Mouse (Mus musculus): ENCODE measurements around the gene Lipa.

Lipa gene

DNA sequence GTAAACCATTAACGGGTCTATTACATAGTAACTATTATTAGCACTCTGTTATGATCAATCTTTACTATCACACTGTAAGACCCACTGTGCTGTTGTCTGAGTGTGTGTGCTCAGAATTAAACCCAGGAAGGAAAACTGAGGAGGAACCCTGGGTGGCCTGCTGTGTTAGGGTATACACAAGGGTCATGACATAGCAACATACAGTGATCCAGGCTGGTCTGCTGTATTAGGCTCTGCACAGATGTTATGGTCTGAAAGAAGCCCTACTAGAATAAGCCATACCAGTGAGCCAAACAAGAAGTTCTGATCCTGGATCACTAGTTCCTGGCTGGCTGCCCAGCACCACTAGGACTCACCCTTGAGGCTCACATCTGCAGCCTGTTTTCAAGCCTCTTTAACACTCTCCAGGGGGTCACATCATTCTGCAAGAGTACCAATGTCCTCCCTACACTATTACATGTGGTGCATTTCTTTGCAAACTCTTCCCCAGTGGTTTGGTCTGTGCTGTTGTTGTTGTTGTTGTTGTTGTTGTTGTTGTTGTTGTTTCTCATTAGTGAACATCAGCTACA, 65.7 kb downstream of the Lipa start:
- DNase-seq = no peak

DNA sequence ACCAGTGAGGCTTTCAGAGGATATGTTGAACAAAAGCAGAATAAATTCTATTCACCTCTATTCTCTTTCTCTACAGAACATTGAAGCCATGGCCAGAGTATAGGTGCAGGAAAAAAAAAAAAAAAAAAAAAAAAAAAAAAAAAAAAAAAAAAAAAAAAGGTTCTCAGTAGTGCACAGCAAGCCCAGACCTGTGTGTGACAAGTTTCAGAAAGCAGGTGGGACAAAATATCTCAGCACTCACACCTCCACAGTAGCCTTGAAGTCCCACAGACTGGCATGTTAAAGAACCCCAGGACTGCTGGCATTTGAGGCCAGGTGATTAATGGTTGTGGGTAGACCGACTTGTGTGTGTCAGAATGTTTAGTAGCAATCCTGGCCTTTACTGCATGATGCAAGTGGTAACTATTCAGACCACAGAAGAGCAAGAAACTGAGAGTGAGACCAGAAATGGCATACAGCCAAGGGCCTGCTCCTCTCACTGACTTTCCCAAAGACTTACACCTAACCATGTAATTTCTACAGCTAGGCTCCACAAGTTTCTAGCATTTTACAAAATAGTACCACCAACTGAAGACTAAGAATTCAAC, 76.4 kb downstream of the Lipa start:
- DNase-seq = no peak

DNA sequence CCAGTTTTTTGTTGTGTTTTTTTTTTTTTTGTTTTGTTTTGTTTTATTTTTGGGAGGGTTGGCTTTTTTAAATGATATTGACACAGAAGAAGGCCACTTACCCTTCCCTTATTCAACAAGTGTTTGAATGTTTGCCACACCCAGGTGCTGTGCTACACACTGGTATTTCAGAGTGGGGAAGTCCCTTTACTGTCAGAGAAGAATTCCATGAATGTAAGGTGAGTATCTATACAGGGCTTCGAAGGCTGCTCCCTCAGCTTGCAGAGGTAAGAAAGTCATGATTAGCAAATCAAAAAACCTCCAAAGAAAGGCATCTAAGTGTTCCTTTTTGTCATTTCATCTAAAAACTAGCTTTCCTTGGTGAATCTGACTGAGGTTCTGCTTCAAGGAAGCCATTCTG, 78.4 kb downstream of the Lipa start:
- DNase-seq = no peak

DNA sequence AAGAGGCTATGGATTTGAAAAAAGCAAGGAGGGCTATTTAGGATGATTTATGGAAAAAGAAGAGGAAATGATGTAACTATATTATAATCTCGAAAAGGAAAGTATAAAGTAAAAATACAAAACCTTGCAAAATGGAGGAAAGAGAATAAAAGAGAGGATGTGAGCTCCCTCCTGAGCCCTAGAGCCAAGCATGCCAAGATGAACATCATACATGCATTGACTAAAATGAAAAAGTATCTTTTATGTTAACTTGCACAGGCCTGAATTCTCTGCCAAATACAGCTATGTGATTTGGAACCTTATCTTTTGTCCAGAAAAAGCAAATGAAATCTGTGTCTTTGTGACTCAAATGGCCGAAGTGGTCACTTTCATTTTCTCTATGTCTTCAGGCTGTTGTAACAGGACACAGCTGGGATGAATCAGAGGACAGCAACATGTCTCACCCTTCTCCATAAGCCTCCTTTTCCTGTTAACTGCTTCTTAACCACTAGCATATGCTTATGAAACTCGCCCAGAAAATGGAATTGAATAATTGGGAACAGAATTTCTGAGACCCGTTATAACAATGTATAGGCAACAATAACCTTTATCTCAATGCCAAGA, 81.8 kb downstream of the Lipa start:
- DNase-seq = no peak

DNA sequence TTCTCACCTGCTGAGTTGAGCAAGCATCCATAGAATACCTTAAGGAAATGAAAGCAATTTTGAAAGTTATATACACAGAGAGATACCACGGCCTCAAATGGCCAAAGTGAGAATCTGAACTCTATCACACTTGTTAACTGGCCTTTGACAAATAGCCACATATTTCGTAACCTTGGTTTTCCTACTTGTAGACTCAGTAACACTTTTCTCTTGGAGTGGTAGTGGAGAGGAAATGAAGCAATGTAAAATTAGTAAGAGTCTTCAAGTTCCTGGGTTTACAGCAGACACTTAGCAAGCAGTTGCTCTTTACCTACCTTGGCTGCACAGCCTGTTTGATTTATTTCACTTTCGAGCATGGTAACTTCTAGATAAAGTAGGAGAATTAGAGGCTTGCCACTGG, 82.5 kb downstream of the Lipa start:
- no peak for DNase-seq

Measured in cerebellum, postnatal 25 days (tissue).